Mouse (Mus musculus) midbrain, embryonic 16.5 days (tissue): ENCODE data around the gene Plcb3. TPM values are rescaled to one million over a fixed set of nuclear protein-coding genes. Genes with fewer than 3 reads are reported as not detected.

Source experiments
- ATAC-seq: fragments of 200-750 bp; cut with Nextera tagmentation; 2 replicates; pipeline ENCODE4 v1.8.0; 2017; ENCODE audit warnings: moderate TSS enrichment
- H3K27ac ChIP-seq: fragments of 300-500 bp; sonication (generic); 2 replicates; pipeline ENCODE4 v1.5.1; 2014; ENCODE audit warnings: mild to moderate bottlenecking, low read length, mixed read lengths
- H3K27me3 ChIP-seq: fragments of 300-500 bp; sonication (generic); 2 replicates; pipeline ENCODE4 v1.6.1; 2014; ENCODE audit warnings: low read depth, low read length, mixed read lengths; ENCODE audit not compliant: control insufficient read depth, insufficient read depth
- H3K36me3 ChIP-seq: fragments of 300-500 bp; sonication (generic); 2 replicates; pipeline ENCODE4 v1.6.1; 2014; ENCODE audit warnings: mild to moderate bottlenecking, low read length, moderate library complexity, mixed read lengths; ENCODE audit not compliant: control insufficient read depth, insufficient read depth
- H3K4me1 ChIP-seq: fragments of 300-500 bp; sonication (generic); 2 replicates; pipeline ENCODE4 v1.6.1; 2014; ENCODE audit warnings: mild to moderate bottlenecking, low read length, mixed read lengths; ENCODE audit not compliant: control insufficient read depth, insufficient read depth
- H3K4me2 ChIP-seq: fragments of 300-500 bp; sonication (generic); 2 replicates; pipeline ENCODE4 v1.6.1; 2014; ENCODE audit warnings: mild to moderate bottlenecking, low read length, mixed read lengths
- H3K4me3 ChIP-seq: fragments of 300-500 bp; sonication (generic); 2 replicates; pipeline ENCODE4 v1.5.1; 2014; ENCODE audit warnings: low read depth, mild to moderate bottlenecking, low read length, moderate library complexity, mixed read lengths
- H3K9ac ChIP-seq: fragments of 300-500 bp; sonication (generic); 2 replicates; pipeline ENCODE4 v1.6.1; 2014; ENCODE audit warnings: low read depth, low read length, mixed read lengths
- H3K9me3 ChIP-seq: fragments of 300-500 bp; sonication (generic); replicated peaks from 2 replicates; pipeline ENCODE4 v1.6.1; 2014; ENCODE audit warnings: mild to moderate bottlenecking, low read length, mixed read lengths; ENCODE audit not compliant: control insufficient read depth, poor library complexity, severe bottlenecking
- WGBS: fragments of 180-500 bp; shearing (Covaris S2); extraction: QIAGEN DNeasy Blood & Tissue Kit; methylation state at CpG from one replicate; pipeline ENCODE4 v1.1.7; 2014; 5-methylcytosine and 5-hydroxymethylcytosine counted together
- polyA plus RNA-seq: library from polyadenylated mRNA; unstranded; fragments of >200 nt; fragmentation: Nextera tagmentation; extraction: Ambion mirVana; gene quantifications from 2 replicates; pipeline ENCODE4 v1.2.1, GENCODE M21; 2015

Plcb3 gene
- polyA plus RNA-seq, 1 experiment from 2014 or later = 9.7 TPM

- WGBS = 91% methylated on average over 9 of the region's 9 CpGs
- Histone ChIP-seq H3K36me3 (no peaks in the 10 kb centered on the region), H3K9ac (no peak overlapping the region), H3K27ac (no peak overlapping the region), H3K9me3 (no peaks in the 10 kb centered on the region), H3K4me1 (no peaks in the 10 kb centered on the region), H3K4me2 (no peak overlapping the region), H3K27me3 (no peaks in the 10 kb centered on the region), H3K4me3 (no peak overlapping the region)
- ATAC-seq = no peak
Observed at GRCm38 (mm10) chr19:7006892-7007593, 30.8 kb upstream of the Plcb3 start.

GRCm38 (mm10) chr19:6999360-7000063, 23.2 kb upstream of the Plcb3 start:
- WGBS = 92% methylated on average over 19 of the region's 19 CpGs
- ATAC-seq = no peak
- no peak overlapping the region for H3K4me3 ChIP-seq
- no peak overlapping the region for H3K4me2 ChIP-seq
- no peak overlapping the region for H3K27ac ChIP-seq
- H3K9ac ChIP-seq = no peak overlapping the region
- H3K36me3 ChIP-seq = peaks cover 10% of the 10 kb centered on the region
- no peaks in the 10 kb centered on the region; the same call in 1 of the 2 replicates for H3K9me3 ChIP-seq
- H3K4me1 ChIP-seq = peaks cover 25% of the 10 kb centered on the region
- no peaks in the 10 kb centered on the region for H3K27me3 ChIP-seq

GRCm38 (mm10) chr19:6997721-6998290, 21.5 kb upstream of the Plcb3 start:
- Histone ChIP-seq H3K4me3 (no peak overlapping the region), H3K36me3 (peaks cover 10% of the 10 kb centered on the region), H3K27ac (no peak overlapping the region), H3K9ac (no peak overlapping the region), H3K9me3 (no peaks in the 10 kb centered on the region; the same call in 1 of the 2 replicates), H3K4me1 (peaks cover 32% of the 10 kb centered on the region), H3K27me3 (no peaks in the 10 kb centered on the region), H3K4me2 (no peak overlapping the region)
- WGBS = 85% methylated on average over 9 of the region's 9 CpGs
- no peak for ATAC-seq

- Histone ChIP-seq H3K36me3 (peaks cover 10% of the 10 kb centered on the region), H3K4me2 (peak within 1 kb of the TSS; percentile 71), H3K9ac (peak within 1 kb of the TSS; percentile 58), H3K9me3 (no peaks in the 10 kb centered on the region; the same call in 1 of the 2 replicates), H3K27me3 (no peaks in the 10 kb centered on the region), H3K4me3 (peak within 1 kb of the TSS; percentile 45), H3K4me1 (peaks cover 37% of the 10 kb centered on the region), H3K27ac (peak within 1 kb of the TSS; percentile 9)
- under 1% methylated on average over 24 of the region's 24 CpGs for WGBS
- peak; percentile 68 for ATAC-seq
Observed at GRCm38 (mm10) chr19:6996006-6996405, 19.7 kb upstream of the Plcb3 start, which contains the start of the genes Nudt22 and Trpt1. Gene Nudt22, minus strand, starts transcription at chr19:6996117. Gene Trpt1, plus strand, starts transcription at chr19:6996131.

GRCm38 (mm10) chr19:6995255-6995991, 19.2 kb upstream of the Plcb3 start:
- 48% methylated on average over 20 of the region's 21 CpGs for WGBS
- H3K36me3 ChIP-seq = peaks cover 10% of the 10 kb centered on the region
- H3K9ac ChIP-seq = peak overlapping the region; percentile 58
- H3K27me3 ChIP-seq = no peaks in the 10 kb centered on the region
- peaks cover 37% of the 10 kb centered on the region for H3K4me1 ChIP-seq
- no peaks in the 10 kb centered on the region; the same call in 1 of the 2 replicates for H3K9me3 ChIP-seq
- H3K4me3 ChIP-seq = peak overlapping the region; percentile 45
- H3K4me2 ChIP-seq = peak overlapping the region; percentile 71
- ATAC-seq = no peak
- H3K27ac ChIP-seq = no peak overlapping the region

GRCm38 (mm10) chr19:6994489-6994888, 18.2 kb upstream of the Plcb3 start:
- Histone ChIP-seq H3K4me2 (no peak overlapping the region; the same call in 1 of the 2 replicates), H3K4me1 (peaks cover 37% of the 10 kb centered on the region), H3K9ac (peak overlapping the region; percentile 58), H3K27ac (no peak overlapping the region), H3K4me3 (no peak overlapping the region), H3K36me3 (peaks cover 4% of the 10 kb centered on the region; the same call in 1 of the 2 replicates), H3K9me3 (no peaks in the 10 kb centered on the region), H3K27me3 (no peaks in the 10 kb centered on the region)
- ATAC-seq = no peak
- 88% methylated on average over 8 of the region's 8 CpGs for WGBS

- Histone ChIP-seq H3K4me1 (peaks cover 37% of the 10 kb centered on the region), H3K27me3 (no peaks in the 10 kb centered on the region), H3K9ac (no peak overlapping the region), H3K9me3 (no peaks in the 10 kb centered on the region), H3K27ac (no peak overlapping the region), H3K4me3 (no peak overlapping the region), H3K4me2 (no peak overlapping the region), H3K36me3 (no peaks in the 10 kb centered on the region)
- no peak for ATAC-seq
- 90% methylated on average over 8 of the region's 8 CpGs for WGBS
Observed at GRCm38 (mm10) chr19:6994002-6994401, 17.7 kb upstream of the Plcb3 start.

- ATAC-seq = peak; percentile 21
- H3K4me3 ChIP-seq = peak overlapping the region; percentile 44
- WGBS = 61% methylated on average over 14 of the region's 14 CpGs
- no peaks in the 10 kb centered on the region for H3K27me3 ChIP-seq
- peak overlapping the region; percentile 49 for H3K9ac ChIP-seq
- H3K4me1 ChIP-seq = peaks cover 40% of the 10 kb centered on the region
- H3K27ac ChIP-seq = no peak overlapping the region
- peak overlapping the region; percentile 84 for H3K4me2 ChIP-seq
- no peaks in the 10 kb centered on the region for H3K9me3 ChIP-seq
- no peaks in the 10 kb centered on the region for H3K36me3 ChIP-seq
Observed at GRCm38 (mm10) chr19:6993011-6993770, 16.9 kb upstream of the Plcb3 start.
